Mouse (Mus musculus) embryonic facial prominence, embryonic 11.5 days (tissue): ENCODE results near the gene Lta. TPM values are rescaled to one million over a fixed set of nuclear protein-coding genes. Genes with fewer than 3 reads are reported as not detected.

Source experiments
- ATAC-seq: fragments of 200-750 bp; cut with Nextera tagmentation; replicated peaks from 2 replicates; pipeline ENCODE4 v1.8.0; 2017; ENCODE audit warnings: low read depth; ENCODE audit not compliant: insufficient number of reproducible peaks, low FRiP score, low TSS enrichment
- DNase-seq: peaks from one replicate; pipeline ENCODE4 v3.0.0-alpha.2; 2015; ENCODE audit warnings: low spot score
- H3K27ac ChIP-seq: fragments of 300-500 bp; sonication (generic); replicated peaks from 2 replicates; pipeline ENCODE4 v1.5.1; 2014; ENCODE audit warnings: mild to moderate bottlenecking, low read depth, low read length, control low read depth
- H3K27me3 ChIP-seq: fragments of 300-500 bp; sonication (generic); 2 replicates; pipeline ENCODE4 v1.6.1; 2014; ENCODE audit warnings: mild to moderate bottlenecking, low read length, moderate library complexity, mixed read lengths; ENCODE audit not compliant: control insufficient read depth, insufficient read depth
- H3K36me3 ChIP-seq: fragments of 300-500 bp; sonication (generic); replicated peaks from 2 replicates; pipeline ENCODE4 v1.6.1; 2014; ENCODE audit warnings: low read depth, mild to moderate bottlenecking, low read length, moderate library complexity, mixed read lengths; ENCODE audit not compliant: control insufficient read depth, insufficient read depth
- H3K4me1 ChIP-seq: fragments of 300-500 bp; sonication (generic); 2 replicates; pipeline ENCODE4 v1.6.1; 2014; ENCODE audit warnings: low read length, mixed read lengths; ENCODE audit not compliant: control insufficient read depth, insufficient read depth
- H3K4me2 ChIP-seq: fragments of 300-500 bp; sonication (generic); 2 replicates; pipeline ENCODE4 v1.6.1; 2014; ENCODE audit warnings: low read depth, mild to moderate bottlenecking, control low read depth, low read length, moderate library complexity
- H3K4me3 ChIP-seq: fragments of 300-500 bp; sonication (generic); 2 replicates; pipeline ENCODE4 v1.5.1; 2014; ENCODE audit warnings: low read depth, low read length, control low read depth
- H3K9ac ChIP-seq: fragments of 300-500 bp; sonication (generic); replicated peaks from 2 replicates; pipeline ENCODE4 v1.6.1; 2014; ENCODE audit warnings: mild to moderate bottlenecking, control low read depth, low read length
- H3K9me3 ChIP-seq: fragments of 300-500 bp; sonication (generic); replicated peaks from 2 replicates; pipeline ENCODE4 v1.6.1; 2016; ENCODE audit warnings: mild to moderate bottlenecking, low read length, inconsistent platforms, mixed read lengths; ENCODE audit not compliant: control insufficient read depth
- WGBS: fragments of 180-500 bp; shearing (Covaris S2); extraction: QIAGEN DNeasy Blood & Tissue Kit; methylation state at CpG from one replicate; pipeline ENCODE4 v1.1.7; 2014; 5-methylcytosine and 5-hydroxymethylcytosine counted together
- polyA plus RNA-seq: library from polyadenylated mRNA; unstranded; fragments of >200 nt; fragmentation: Nextera tagmentation; extraction: Ambion mirVana; gene quantifications from 2 replicates; pipeline ENCODE4 v1.2.1, GENCODE M21; 2014

Lta gene
- polyA plus RNA-seq, 1 experiment from 2014 or later, result not detected

DNA sequence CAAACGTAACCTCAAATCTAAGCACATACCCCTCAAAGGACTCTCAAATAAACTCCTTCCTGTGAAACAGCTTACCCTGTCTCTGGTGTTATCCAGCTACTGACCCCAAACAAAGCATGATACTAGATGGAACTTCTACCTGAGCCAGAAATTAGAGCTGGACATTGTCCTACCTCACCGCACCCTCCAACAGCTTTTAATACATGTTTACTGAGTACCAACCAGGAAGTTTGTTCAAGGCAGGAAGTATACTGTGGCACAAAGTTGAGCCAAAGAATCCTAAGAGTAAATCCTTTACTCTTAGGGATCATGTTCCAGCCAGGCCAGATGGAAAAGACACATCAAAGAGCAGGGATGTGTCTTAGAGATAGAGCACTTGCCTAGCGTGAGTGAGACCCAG lies 5.4 kb upstream of the Lta start:
- DNase-seq (no peak), ATAC-seq (no peak)
- Histone ChIP-seq H3K36me3 (no peaks in the 10 kb centered on the region), H3K27me3 (no peaks in the 10 kb centered on the region), H3K4me2 (no peak overlapping the region), H3K27ac (no peak overlapping the region), H3K9me3 (no peaks in the 10 kb centered on the region), H3K4me1 (no peaks in the 10 kb centered on the region), H3K9ac (no peak overlapping the region), H3K4me3 (no peak overlapping the region)
- 75% methylated on average over 3 of the region's 3 CpGs for WGBS

- no peak for DNase-seq
- Histone ChIP-seq H3K4me3 (no peak overlapping the region), H3K27me3 (peaks cover 1% of the 10 kb centered on the region; the same call in 1 of the 2 replicates), H3K9me3 (no peaks in the 10 kb centered on the region), H3K4me2 (no peak overlapping the region), H3K36me3 (no peaks in the 10 kb centered on the region), H3K27ac (no peak overlapping the region), H3K4me1 (no peaks in the 10 kb centered on the region), H3K9ac (no peak overlapping the region)
- WGBS, result 77% methylated on average over 12 of the region's 12 CpGs
- no peak for ATAC-seq
These were observed 4.8 kb upstream of the Lta start for GRCm38 (mm10) chr17:35209785-35210535.

DNA sequence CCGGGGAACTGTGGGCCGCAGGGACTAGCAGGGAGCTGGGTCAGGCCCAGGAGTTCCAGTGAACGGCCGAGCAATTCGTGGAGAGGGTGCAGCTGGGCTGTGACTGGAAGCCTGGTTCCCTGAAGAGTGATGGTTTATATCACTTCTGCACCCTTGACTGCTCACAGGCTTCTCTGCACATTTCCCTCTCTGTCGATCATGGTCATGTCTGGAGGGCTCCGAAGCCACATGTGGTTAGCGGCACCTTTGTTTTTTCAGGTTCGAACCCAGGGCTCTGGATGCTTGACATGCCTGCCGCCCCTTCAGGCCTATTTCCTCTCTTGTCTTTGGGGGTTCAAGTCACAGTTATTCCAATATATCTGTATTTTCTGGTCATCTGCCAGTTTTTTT lies 224 bp upstream of the Lta start:
- Histone ChIP-seq H3K27me3 (peaks cover 8% of the 10 kb centered on the region), H3K4me3 (no peak overlapping the region), H3K9ac (no peak overlapping the region), H3K9me3 (no peaks in the 10 kb centered on the region), H3K4me2 (no peak overlapping the region), H3K27ac (no peak overlapping the region), H3K36me3 (no peaks in the 10 kb centered on the region), H3K4me1 (no peaks in the 10 kb centered on the region)
- 49% methylated on average over 10 of the region's 10 CpGs for WGBS
- DNase-seq (no peak), ATAC-seq (no peak)

- Histone ChIP-seq H3K4me3 (no peak overlapping the region), H3K36me3 (no peaks in the 10 kb centered on the region), H3K9ac (no peak overlapping the region), H3K4me1 (no peaks in the 10 kb centered on the region), H3K4me2 (no peak overlapping the region), H3K27me3 (peaks cover 8% of the 10 kb centered on the region), H3K27ac (no peak overlapping the region), H3K9me3 (no peaks in the 10 kb centered on the region)
- no peak for ATAC-seq
- WGBS, result 89% methylated on average over 4 of the region's 4 CpGs
- DNase-seq, result no peak
These were observed 2.7 kb downstream of the Lta start for GRCm38 (mm10) chr17:35202442-35202841.

GRCm38 (mm10) chr17:35201787-35202186 lies 3.4 kb downstream of the Lta start, which contains the start of gene Tnf:
Gene Tnf (minus strand): TSS chr17:35202007.
- no peak within 1 kb of the TSS for H3K4me3 ChIP-seq
- WGBS, result 44% methylated on average over 13 of the region's 13 CpGs
- no peak within 1 kb of the TSS for H3K4me2 ChIP-seq

GRCm38 (mm10) chr17:35201128-35201527 lies 4.0 kb downstream of the Lta start:
- ATAC-seq (no peak), DNase-seq (no peak)
- H3K9ac ChIP-seq, result no peak overlapping the region
- no peaks in the 10 kb centered on the region for H3K9me3 ChIP-seq
- H3K27ac ChIP-seq, result no peak overlapping the region
- H3K4me1 ChIP-seq, result no peaks in the 10 kb centered on the region
- 76% methylated on average over 11 of the region's 11 CpGs for WGBS
- H3K4me3 ChIP-seq, result no peak overlapping the region
- H3K36me3 ChIP-seq, result no peaks in the 10 kb centered on the region
- H3K4me2 ChIP-seq, result no peak overlapping the region
- peaks cover 14% of the 10 kb centered on the region for H3K27me3 ChIP-seq

More at GRCm38 (mm10) chr17:35201787-35202186, 3.4 kb downstream of the Lta start, which contains the start of gene Tnf:
- Histone ChIP-seq H3K27ac (no peak within 1 kb of the TSS), H3K4me1 (no peaks in the 10 kb centered on the region), H3K36me3 (no peaks in the 10 kb centered on the region), H3K27me3 (peaks cover 8% of the 10 kb centered on the region), H3K9ac (peak within 1 kb of the TSS; percentile 18; the same call in 1 of the 2 replicates), H3K9me3 (no peaks in the 10 kb centered on the region)
- ATAC-seq, result no peak
- DNase-seq, result no peak

DNA sequence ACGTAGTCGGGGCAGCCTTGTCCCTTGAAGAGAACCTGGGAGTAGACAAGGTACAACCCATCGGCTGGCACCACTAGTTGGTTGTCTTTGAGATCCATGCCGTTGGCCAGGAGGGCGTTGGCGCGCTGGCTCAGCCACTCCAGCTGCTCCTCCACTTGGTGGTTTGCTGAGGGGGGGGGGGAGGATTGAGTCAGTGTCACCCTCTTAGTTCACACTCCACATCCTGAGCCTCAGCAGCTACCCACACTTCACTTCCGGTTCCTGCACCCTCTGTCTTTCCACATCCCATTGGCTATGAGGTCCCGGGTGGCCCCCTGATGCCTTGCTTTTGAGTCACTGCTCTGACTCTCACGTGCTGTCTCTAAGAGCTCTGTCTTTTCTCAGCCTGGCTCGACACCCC lies 4.8 kb downstream of the Lta start:
- Histone ChIP-seq H3K4me3 (no peak overlapping the region), H3K4me1 (no peaks in the 10 kb centered on the region), H3K27me3 (peaks cover 22% of the 10 kb centered on the region), H3K9me3 (no peaks in the 10 kb centered on the region), H3K9ac (no peak overlapping the region), H3K27ac (no peak overlapping the region), H3K36me3 (no peaks in the 10 kb centered on the region), H3K4me2 (no peak overlapping the region)
- DNase-seq, result no peak
- 89% methylated on average over 11 of the region's 11 CpGs for WGBS
- no peak for ATAC-seq

DNA sequence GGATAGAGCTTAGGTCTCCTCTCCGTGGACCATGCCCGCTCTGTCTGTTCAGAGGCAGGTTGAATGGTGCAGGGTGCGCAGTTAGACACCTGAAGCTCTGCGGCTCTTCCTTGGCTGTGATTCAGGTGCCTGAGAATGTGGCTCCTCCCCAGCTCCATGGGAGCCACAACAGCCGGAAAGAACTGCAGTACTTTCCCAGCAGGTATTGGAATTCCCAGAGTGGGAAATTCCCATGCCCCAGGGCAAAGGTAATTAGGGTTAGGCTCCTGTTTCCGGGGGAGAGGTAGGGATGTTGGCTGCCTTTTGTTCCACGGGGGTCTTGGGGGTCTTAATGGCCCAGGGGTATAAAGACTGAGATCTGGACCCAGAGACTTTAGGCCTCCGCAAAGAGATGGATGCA lies 6.2 kb downstream of the Lta start:
- WGBS, result 23% methylated on average over 8 of the region's 8 CpGs
- H3K27me3 ChIP-seq, result peaks cover 27% of the 10 kb centered on the region

More for the DNA sequence above, 6.2 kb downstream of the Lta start:
- Histone ChIP-seq H3K4me2 (no peak overlapping the region), H3K9ac (no peak overlapping the region), H3K27ac (no peak overlapping the region), H3K36me3 (no peaks in the 10 kb centered on the region), H3K9me3 (no peaks in the 10 kb centered on the region), H3K4me3 (no peak overlapping the region), H3K4me1 (no peaks in the 10 kb centered on the region)
- no peak for DNase-seq
- no peak for ATAC-seq
